19 mouse cellular contexts compared by ENCODE assay signal in the genomic region with DNA sequence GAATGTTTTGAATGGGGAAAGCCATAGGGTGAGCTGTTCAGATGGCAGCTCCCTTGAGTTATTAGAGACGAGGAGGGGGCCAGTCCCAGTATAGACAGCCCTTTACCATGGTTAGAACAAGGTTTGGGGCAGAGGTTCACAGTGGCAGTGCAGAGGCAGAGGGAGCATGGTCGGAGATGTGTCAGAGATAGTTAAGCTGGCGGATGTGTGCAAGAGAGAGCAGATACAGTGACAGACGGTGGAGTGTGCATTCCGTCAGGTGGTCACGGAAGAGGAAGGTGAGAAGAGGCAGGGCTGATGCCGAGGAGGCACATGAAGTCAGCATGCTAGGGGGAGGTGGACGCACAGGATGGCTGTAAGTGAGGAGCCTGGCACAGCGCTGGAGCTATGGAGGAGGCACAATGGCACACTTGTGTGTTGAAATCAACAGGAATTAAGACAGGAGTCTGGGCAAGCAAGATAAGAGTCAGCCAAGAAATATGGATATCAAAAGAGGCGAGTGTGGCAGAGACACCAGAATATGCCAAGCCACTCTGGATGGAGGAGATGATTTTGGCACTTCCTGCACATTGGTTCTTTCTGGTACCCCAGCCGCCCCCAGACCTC. TPM values are rescaled to one million over a fixed set of nuclear protein-coding genes. Genes with fewer than 3 reads are reported as not detected.
DNase-seq lines count a peak whose midpoint lies in the region; ATAC-seq and TF ChIP-seq lines count a peak whose summit lies in the region.
"Had no signal": no experiment of that assay in that cellular context is flagged by ENCODE, and none has a peak within 500 bp of the region (broad histone marks: within the 10 kb centered on the region; RNA-seq: fewer than 3 reads in every experiment).

No protein-coding gene starts in this region.

- ATAC-seq in midbrain, embryonic 11.5 days (ENCODE audit: low FRiP score): no peak
- ATAC-seq in midbrain, embryonic 16.5 days: no peak
- peak; percentile 89 for ATAC-seq in erythroblast, adult 5-6 weeks (replicated peaks; ENCODE audit: low FRiP score, poor library complexity, severe bottlenecking)
- ATAC-seq in liver, postnatal 0 days: peak; percentile 67
- no peak for ATAC-seq in activated CD4-positive, CD25-positive, alpha-beta regulatory T cell, adult 4 months

- H3K4me3 ChIP-seq in midbrain, embryonic 11.5 days (ENCODE audit: low read depth, low read length): no peak overlapping the region
- H3K4me3 ChIP-seq in midbrain, embryonic 16.5 days (ENCODE audit: low read depth, low read length): no peak overlapping the region
- H3K4me3 ChIP-seq in bone marrow, adult 2 months (replicated peaks; ENCODE audit: control insufficient read depth, low read depth, low read length): peak overlapping the region; percentile 10
- H3K4me3 ChIP-seq in liver, postnatal 0 days (ENCODE audit: low read depth, low read length): no peak overlapping the region
- H3K4me3 ChIP-seq: hindbrain, embryonic 15.5 days; stomach, embryonic 15.5 days had no signal

- H3K9me3 ChIP-seq in midbrain, embryonic 11.5 days (ENCODE audit: control insufficient read depth, low read length): no peaks in the 10 kb centered on the region
- no peaks in the 10 kb centered on the region for H3K9me3 ChIP-seq in midbrain, embryonic 16.5 days (replicated peaks; ENCODE audit: control insufficient read depth, low read length, poor library complexity, severe bottlenecking)
- H3K9me3 ChIP-seq in liver, postnatal 0 days (ENCODE audit: low read length): no peaks in the 10 kb centered on the region
- H3K9me3 ChIP-seq: hindbrain, embryonic 15.5 days; stomach, embryonic 15.5 days had no signal

- TF ChIP-seq EP300 in liver, postnatal 0 days (IDR thresholded peaks at IDR 0.05; ENCODE audit: low read depth): peak; percentile 72

- TF ChIP-seq POLR2A in bone marrow, adult 2 months (IDR thresholded peaks at IDR 0.05; ENCODE audit: borderline replicate concordance, control insufficient read depth, low read depth, low read length): no peak

- H3K9ac ChIP-seq in midbrain, embryonic 11.5 days (ENCODE audit: low read length): no peak overlapping the region
- no peak overlapping the region for H3K9ac ChIP-seq in midbrain, embryonic 16.5 days (ENCODE audit: low read depth, low read length)
- no peak overlapping the region; the same call in 1 of the 2 replicates for H3K9ac ChIP-seq in liver, postnatal 0 days (replicated peaks)
- H3K9ac ChIP-seq: hindbrain, embryonic 15.5 days; stomach, embryonic 15.5 days had no signal

- H3K27ac ChIP-seq in midbrain, embryonic 11.5 days (ENCODE audit: low read depth, low read length): no peak overlapping the region
- no peak overlapping the region for H3K27ac ChIP-seq in midbrain, embryonic 16.5 days (ENCODE audit: low read length)
- H3K27ac ChIP-seq in bone marrow, adult 2 months (ENCODE audit: control insufficient read depth, insufficient read depth, low read depth, low read length, poor library complexity): 0 out of 2 replicates have a peak overlapping the region, but pooled peaks have one; percentile 1
- 0 out of 2 replicates have a peak overlapping the region, but pooled peaks have one; percentile 12 for H3K27ac ChIP-seq in liver, postnatal 0 days (ENCODE audit: low read depth)
- H3K27ac ChIP-seq: hindbrain, embryonic 15.5 days; stomach, embryonic 15.5 days had no signal

- WGBS in midbrain, embryonic 11.5 days: 87% methylated on average over 11 of the region's 11 CpGs
- 89% methylated on average over 11 of the region's 11 CpGs for WGBS in midbrain, embryonic 16.5 days
- WGBS in bone marrow, adult 2 months: 46% methylated on average over 11 of the region's 11 CpGs
- 57% methylated on average over 11 of the region's 11 CpGs for WGBS in liver, postnatal 0 days (ENCODE audit: insufficient replicate concordance)

- peaks cover 6% of the 10 kb centered on the region; the same call in 1 of the 2 replicates for H3K4me1 ChIP-seq in midbrain, embryonic 11.5 days (ENCODE audit: control insufficient read depth, insufficient read depth, low read length)
- H3K4me1 ChIP-seq in midbrain, embryonic 16.5 days (ENCODE audit: control insufficient read depth, insufficient read depth, low read length): peaks cover 19% of the 10 kb centered on the region
- peaks cover 12% of the 10 kb centered on the region for H3K4me1 ChIP-seq in bone marrow, adult 2 months (ENCODE audit: control insufficient read depth, insufficient read depth, low read length)
- H3K4me1 ChIP-seq in liver, postnatal 0 days (ENCODE audit: insufficient read depth): peaks cover 36% of the 10 kb centered on the region

- H3K36me3 ChIP-seq in midbrain, embryonic 11.5 days (ENCODE audit: control insufficient read depth, insufficient read depth, low read length): no peaks in the 10 kb centered on the region
- no peaks in the 10 kb centered on the region for H3K36me3 ChIP-seq in midbrain, embryonic 16.5 days (ENCODE audit: control insufficient read depth, insufficient read depth, low read length)
- peaks cover 2% of the 10 kb centered on the region; the same call in 1 of the 2 replicates for H3K36me3 ChIP-seq in liver, postnatal 0 days (replicated peaks; ENCODE audit: insufficient read depth, low read length)
- H3K36me3 ChIP-seq: hindbrain, embryonic 15.5 days; stomach, embryonic 15.5 days had no signal

- peak; percentile 73 for DNase-seq in midbrain, embryonic 11.5 days (ENCODE audit: low spot score, missing footprints)
- DNase-seq in liver, postnatal 0 days: peak; percentile 17
- no peak for DNase-seq in kidney, adult 18-20 months
- DNase-seq: adrenal gland, postnatal 25 days; cerebellum, adult 11-12 months; midbrain, embryonic 14.5 days had no signal

- TF ChIP-seq CTCF in bone marrow, adult 2 months (IDR thresholded peaks at IDR 0.05; ENCODE audit: control insufficient read depth, insufficient read depth, low read length): no peak
- no peak for TF ChIP-seq CTCF in liver, postnatal 0 days (IDR thresholded peaks at IDR 0.05; ENCODE audit: low read depth)

- H3K4me2 ChIP-seq in midbrain, embryonic 11.5 days: no peak overlapping the region
- no peak overlapping the region for H3K4me2 ChIP-seq in midbrain, embryonic 16.5 days (ENCODE audit: low read length)
- H3K4me2 ChIP-seq in liver, postnatal 0 days (ENCODE audit: low read depth, low read length): peak overlapping the region; percentile 30
- H3K4me2 ChIP-seq: hindbrain, embryonic 15.5 days; stomach, embryonic 15.5 days had no signal

- no peaks in the 10 kb centered on the region for H3K27me3 ChIP-seq in midbrain, embryonic 11.5 days (ENCODE audit: control insufficient read depth, insufficient read depth, low read length)
- H3K27me3 ChIP-seq in midbrain, embryonic 16.5 days (ENCODE audit: control insufficient read depth, insufficient read depth, low read depth, low read length): no peaks in the 10 kb centered on the region
- H3K27me3 ChIP-seq in liver, postnatal 0 days (ENCODE audit: insufficient read depth, low read length): no peaks in the 10 kb centered on the region
- H3K27me3 ChIP-seq: hindbrain, embryonic 15.5 days; stomach, embryonic 15.5 days had no signal

RNA-seq across cellular contexts. Expression of a gene that starts 19.0 kb away (rescaled TPM):
- polyA plus RNA-seq in midbrain, embryonic 11.5 days (2014; fragmentation: Nextera tagmentation; extraction: Ambion mirVana): 98.6 and 99.6 TPM in 2 replicates
- polyA plus RNA-seq in midbrain, embryonic 16.5 days (2015; fragmentation: Nextera tagmentation; extraction: Ambion mirVana): 363 and 388 TPM in 2 replicates
- 15.6 and 33.0 TPM in 2 replicates for polyA plus RNA-seq in bone marrow, adult 2 months (2011; ENCODE audit: insufficient read depth, insufficient read length, low replicate concordance, missing spikeins)
- 25.1 and 25.4 TPM in 2 replicates for total RNA-seq in erythroblast, adult 5-6 weeks (2015; ENCODE audit: low replicate concordance)
- total RNA-seq in erythroblast, adult 5-6 weeks (2017; ENCODE audit: low replicate concordance): 23.7 and 25.3 TPM in 2 replicates
- polyA plus RNA-seq in liver, postnatal 0 days (2015; fragmentation: Nextera tagmentation; extraction: Ambion mirVana): 33.7 and 35.7 TPM in 2 replicates
- polyA plus RNA-seq in activated CD4-positive, CD25-positive, alpha-beta regulatory T cell, adult 4 months (2017; shearing (Covaris generic)): 10 to 100 TPM; 23.3 to 33.2 TPM

RNA-seq across cellular contexts. Expression of a gene that starts 55.2 kb away (rescaled TPM):
- 1.8 and 3.9 TPM in 2 replicates for polyA plus RNA-seq in midbrain, embryonic 11.5 days (2014; fragmentation: Nextera tagmentation; extraction: Ambion mirVana)
- polyA plus RNA-seq in midbrain, embryonic 16.5 days (2015; fragmentation: Nextera tagmentation; extraction: Ambion mirVana): 2.7 and 2.8 TPM in 2 replicates
- not detected in 2 replicates for polyA plus RNA-seq in bone marrow, adult 2 months (2011; ENCODE audit: insufficient read depth, insufficient read length, low replicate concordance, missing spikeins)
- not detected in 2 replicates for total RNA-seq in erythroblast, adult 5-6 weeks (2015; ENCODE audit: low replicate concordance)
- not detected in 2 replicates for total RNA-seq in erythroblast, adult 5-6 weeks (2017; ENCODE audit: low replicate concordance)
- polyA plus RNA-seq in liver, postnatal 0 days (2015; fragmentation: Nextera tagmentation; extraction: Ambion mirVana): 0.04 TPM in 1 of 2 replicates, not detected in the other
- not detected for polyA plus RNA-seq in activated CD4-positive, CD25-positive, alpha-beta regulatory T cell, adult 4 months (2017; shearing (Covaris generic))
- total RNA-seq: liver, adult 2 months had no signal
- polyA plus RNA-seq: liver, adult 2 months had no signal

RNA-seq across cellular contexts. Expression of a gene that starts 58.7 kb away (rescaled TPM):
- not detected in 2 replicates for polyA plus RNA-seq in midbrain, embryonic 11.5 days (2014; fragmentation: Nextera tagmentation; extraction: Ambion mirVana)
- polyA plus RNA-seq in midbrain, embryonic 16.5 days (2015; fragmentation: Nextera tagmentation; extraction: Ambion mirVana): not detected in 2 replicates
- not detected in 2 replicates for polyA plus RNA-seq in bone marrow, adult 2 months (2011; ENCODE audit: insufficient read depth, insufficient read length, low replicate concordance, missing spikeins)
- total RNA-seq in erythroblast, adult 5-6 weeks (2015; ENCODE audit: low replicate concordance): not detected in 2 replicates
- total RNA-seq in erythroblast, adult 5-6 weeks (2017; ENCODE audit: low replicate concordance): not detected in 2 replicates
- not detected in 2 replicates for polyA plus RNA-seq in liver, postnatal 0 days (2015; fragmentation: Nextera tagmentation; extraction: Ambion mirVana)
- polyA plus RNA-seq in activated CD4-positive, CD25-positive, alpha-beta regulatory T cell, adult 4 months (2017; shearing (Covaris generic)): not detected
- total RNA-seq: adrenal gland, postnatal 25 days; gastrocnemius, adult 18-20 months; left cerebral cortex, postnatal 10 days; liver, adult 2 months had no signal
- polyA plus RNA-seq: forebrain, embryonic 11.5 days; heart, embryonic 14.5 days; hindbrain, embryonic 15.5 days; kidney, embryonic 16.5 days; liver, adult 2 months; midbrain, embryonic 14.5 days; neural tube, embryonic 14.5 days; stomach, embryonic 15.5 days had no signal

Comparison
In these comparisons a context has a peak if more than half of its experiments do, and no peak if none do; other contexts are left out.
1. ATAC-seq: peak in erythroblast, adult 5-6 weeks (single experiment) and liver, postnatal 0 days (single experiment); none in midbrain, embryonic 11.5 days (single experiment), midbrain, embryonic 16.5 days (single experiment) and activated CD4-positive, CD25-positive, alpha-beta regulatory T cell, adult 4 months (single experiment).
2. H3K27ac ChIP-seq: peak in bone marrow, adult 2 months (single experiment) and liver, postnatal 0 days (single experiment); none in midbrain, embryonic 11.5 days (single experiment) and midbrain, embryonic 16.5 days (single experiment).